Mouse (Mus musculus): ENCODE measurements around the gene Phlpp1.

DNA sequence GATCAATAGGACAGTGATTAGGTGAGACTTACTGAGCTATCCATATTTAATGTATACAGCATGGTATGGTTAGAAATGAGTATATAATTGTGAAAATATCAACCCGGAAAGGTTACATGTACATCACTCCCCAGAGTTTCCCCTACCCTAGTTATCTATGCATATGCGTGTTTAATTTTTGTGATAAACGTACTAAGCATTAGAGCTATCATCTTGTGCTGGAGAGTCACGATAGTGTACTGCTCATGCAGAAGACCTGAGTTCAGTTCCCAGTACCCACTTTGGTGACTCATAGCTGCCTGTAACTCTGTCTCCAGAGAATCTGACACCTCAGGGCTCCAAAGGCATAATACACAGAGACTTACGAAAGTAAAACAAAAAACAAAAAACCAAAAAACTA lies 11.9 kb upstream of the Phlpp1 start:
- TF ChIP-seq CTCF (IDR thresholded peaks at IDR 0.05; ENCODE audit: extremely low read depth, insufficient read depth, low read length): no peak
- no peak for TF ChIP-seq POLR2A (IDR thresholded peaks at IDR 0.05; ENCODE audit: extremely low read depth, insufficient read depth, low read length)

All from cortical plate, adult 2 months (tissue).